Mouse (Mus musculus) brain, embryonic 14.5 days (tissue): ENCODE data around the gene Nhsl1. TPM values are rescaled to one million over a fixed set of nuclear protein-coding genes. Genes with fewer than 3 reads are reported as not detected.
A peak's percentile ranks its signal among the peaks of the same experiment; 100 is the strongest.

ENCODE experiments used
- DNase-seq: peaks from one replicate; pipeline ENCODE4 v3.0.0-alpha.2; 2011; ENCODE audit warnings: low read depth
- CTCF ChIP-seq: fragments of 200-500 bp; IDR thresholded peaks from 2 replicates; pipeline ENCODE4 v1.5.1; 2012; ENCODE audit warnings: inconsistent platforms, mild to moderate bottlenecking, moderate library complexity, borderline replicate concordance; ENCODE audit not compliant: insufficient read depth, insufficient read length; ENCODE audit errors: extremely low read depth
- POLR2A ChIP-seq: fragments of 200-500 bp; IDR thresholded peaks from 2 replicates; pipeline ENCODE4 v1.6.1; 2012; ENCODE audit warnings: mild to moderate bottlenecking, inconsistent platforms, borderline replicate concordance; ENCODE audit not compliant: poor library complexity, insufficient read depth, insufficient read length, severe bottlenecking; ENCODE audit errors: extremely low read depth
- polyA plus RNA-seq: library from polyadenylated mRNA; depleted of rRNA; stranded (reverse); fragments of >200 nt; gene quantifications from 2 replicates; pipeline ENCODE4 v1.2.3, GENCODE M21; 2012

Gene Nhsl1
- polyA plus RNA-seq, 1 experiment: 32.2 TPM

DNA sequence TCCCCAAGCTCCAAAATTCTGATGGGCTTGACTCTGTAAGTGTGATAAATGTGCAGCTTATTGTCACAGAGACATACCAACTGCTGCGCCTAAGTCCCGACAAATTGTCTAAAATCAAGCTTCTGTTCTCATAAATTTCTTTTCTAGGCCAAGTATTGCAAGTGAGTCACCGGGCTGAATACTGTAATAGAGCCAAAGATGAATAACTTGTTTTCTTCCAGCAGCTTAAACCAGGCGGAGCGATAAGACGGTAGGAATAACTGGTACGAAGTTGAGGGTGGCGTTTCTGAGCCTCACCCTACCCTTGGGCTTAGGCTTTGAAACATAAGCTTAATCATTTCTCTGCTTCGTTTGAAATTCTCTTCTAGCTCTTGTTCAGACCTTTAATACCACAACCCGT is 162.1 kb downstream of the Nhsl1 start:
- TF ChIP-seq CTCF (no peak), POLR2A (no peak)
- no peak for DNase-seq

DNA sequence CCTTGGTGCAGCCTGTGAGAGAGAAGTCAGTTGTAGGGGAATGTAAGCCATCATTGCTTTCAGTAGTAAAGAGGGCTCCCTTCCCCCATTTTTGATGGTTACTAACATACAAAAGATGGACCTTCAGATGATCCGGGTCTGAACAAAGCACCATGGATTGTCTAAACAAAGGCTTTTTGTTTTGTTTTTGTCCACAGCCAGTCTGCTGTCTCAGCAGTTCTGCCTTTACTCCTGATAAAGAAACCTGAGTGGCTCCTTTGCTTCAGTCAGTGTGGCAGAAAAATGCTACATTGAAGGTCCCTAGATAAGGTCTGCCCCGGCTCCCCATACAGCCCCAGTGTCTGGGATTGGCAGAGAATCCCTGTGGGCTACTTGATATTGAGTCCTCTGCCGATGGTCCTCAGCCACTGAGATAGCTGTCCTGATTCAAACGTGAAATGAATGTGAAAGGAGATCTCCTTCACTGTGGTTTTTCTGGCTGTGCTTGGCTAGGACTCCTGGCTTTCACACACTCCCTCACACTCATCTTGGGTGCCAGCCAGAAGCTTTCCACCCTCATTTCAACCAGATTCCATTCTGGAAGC is 163.9 kb downstream of the Nhsl1 start:
- peak; percentile 92 for DNase-seq
- TF ChIP-seq CTCF (no peak), POLR2A (no peak)

DNA sequence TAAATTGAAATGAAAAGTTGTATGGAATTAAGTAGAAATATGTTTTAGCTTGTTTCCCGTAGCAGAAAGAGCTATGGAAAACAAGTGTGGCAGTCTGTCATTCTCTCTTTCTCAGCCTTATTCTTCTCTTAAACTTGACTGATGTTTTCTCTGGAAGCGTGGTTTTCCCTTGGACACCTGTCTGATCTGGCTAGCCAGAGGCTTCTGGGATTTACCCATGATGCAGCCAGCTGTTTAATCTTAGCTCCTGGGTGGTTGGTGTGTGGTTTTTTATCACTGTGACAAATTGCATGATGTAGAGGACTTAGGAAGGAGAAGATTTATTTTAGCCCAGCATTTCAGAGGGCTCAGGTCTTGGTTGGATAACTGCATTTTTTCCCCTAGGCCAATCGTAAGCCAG is 164.9 kb downstream of the Nhsl1 start:
- TF ChIP-seq POLR2A (no peak), CTCF (no peak)
- DNase-seq: no peak

DNA sequence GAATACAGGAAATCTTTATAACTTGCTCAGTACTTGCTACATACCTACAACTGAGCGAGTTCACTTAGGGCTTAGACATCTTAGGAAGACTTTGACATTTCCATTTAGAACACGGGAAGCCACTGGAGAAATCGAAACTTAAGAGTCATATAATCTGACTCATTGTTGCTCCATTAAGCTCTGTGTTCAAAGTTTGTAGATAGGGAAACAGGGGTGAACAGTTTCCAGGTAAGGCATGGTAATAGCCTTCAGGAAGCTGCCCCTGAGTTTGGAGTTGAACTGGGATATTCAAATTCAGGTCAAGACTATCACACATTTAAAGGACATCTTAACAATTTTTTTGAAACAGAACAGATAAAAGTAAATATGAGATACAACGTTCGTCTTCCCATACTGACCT is 165.9 kb downstream of the Nhsl1 start:
- no peak for DNase-seq
- TF ChIP-seq POLR2A: no peak
- TF ChIP-seq CTCF: no peak

DNA sequence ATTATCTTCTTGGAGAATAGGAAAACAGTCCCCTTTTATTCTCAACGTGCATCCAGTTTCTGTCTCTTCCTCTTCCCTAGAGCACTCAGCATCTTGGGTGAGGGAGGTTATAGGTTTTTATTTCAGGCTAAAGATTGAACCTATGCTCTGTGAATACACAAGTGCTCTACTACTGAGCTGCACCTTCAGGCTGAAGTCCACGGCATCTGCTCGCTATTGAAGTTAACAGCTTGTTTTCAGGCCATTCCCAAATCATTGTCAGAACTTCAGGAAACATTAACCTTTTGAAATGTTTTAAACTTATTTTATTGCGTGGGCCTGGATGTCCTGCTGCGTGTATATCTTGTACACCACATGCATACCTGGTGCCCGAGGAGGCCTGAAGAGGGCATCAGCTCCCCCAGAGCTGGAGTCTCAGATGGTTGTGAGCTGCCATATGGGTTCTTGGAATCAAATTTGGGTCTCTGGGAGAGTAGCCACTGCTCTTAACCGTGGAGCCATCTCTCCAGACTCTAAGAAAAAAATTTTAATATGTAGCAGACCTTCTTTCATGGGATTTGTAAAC is 169.5 kb downstream of the Nhsl1 start:
- TF ChIP-seq CTCF: no peak
- no peak for TF ChIP-seq POLR2A
- DNase-seq: no peak

DNA sequence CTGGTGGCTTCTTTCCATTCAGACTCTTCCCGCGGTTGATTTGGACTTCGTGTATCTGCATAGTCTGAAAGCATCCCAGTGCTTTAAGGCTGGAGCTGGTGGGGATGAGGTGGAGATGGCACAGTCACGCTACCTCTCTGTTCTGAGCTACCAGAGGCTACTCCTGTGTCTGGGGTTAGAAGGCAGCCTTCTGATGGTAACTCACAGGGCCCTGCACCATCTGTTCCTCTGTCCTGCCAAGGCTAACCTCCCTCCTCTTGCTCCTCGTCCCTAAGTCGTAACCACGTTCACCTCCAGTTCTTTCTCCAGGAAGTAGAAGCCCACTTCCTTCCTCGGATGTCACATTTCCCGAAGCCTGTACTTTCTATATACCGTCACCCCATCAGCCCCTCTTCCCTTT is 171.2 kb downstream of the Nhsl1 start:
- TF ChIP-seq CTCF: no peak
- TF ChIP-seq POLR2A: no peak
- no peak for DNase-seq

DNA sequence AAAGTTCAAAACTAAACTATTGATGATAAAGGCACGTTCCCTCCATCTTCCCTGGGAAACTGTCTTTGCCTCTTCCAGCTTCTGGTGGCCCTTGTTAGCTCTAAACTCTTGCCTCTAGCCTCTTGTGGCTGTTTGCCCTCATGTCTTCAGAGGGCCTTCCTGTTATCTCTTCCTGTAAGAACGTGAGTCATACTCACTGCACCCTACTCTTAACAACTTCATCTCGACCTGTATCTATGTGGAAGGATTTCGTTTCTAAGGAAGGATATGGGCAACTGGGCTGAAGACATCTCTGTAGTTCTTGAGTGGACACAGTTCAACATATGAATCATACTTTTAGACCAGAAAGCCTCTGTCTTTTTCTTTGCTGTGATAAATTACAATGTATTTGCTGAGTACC is 173.2 kb downstream of the Nhsl1 start:
- no peak for DNase-seq
- TF ChIP-seq POLR2A (no peak), CTCF (no peak)

DNA sequence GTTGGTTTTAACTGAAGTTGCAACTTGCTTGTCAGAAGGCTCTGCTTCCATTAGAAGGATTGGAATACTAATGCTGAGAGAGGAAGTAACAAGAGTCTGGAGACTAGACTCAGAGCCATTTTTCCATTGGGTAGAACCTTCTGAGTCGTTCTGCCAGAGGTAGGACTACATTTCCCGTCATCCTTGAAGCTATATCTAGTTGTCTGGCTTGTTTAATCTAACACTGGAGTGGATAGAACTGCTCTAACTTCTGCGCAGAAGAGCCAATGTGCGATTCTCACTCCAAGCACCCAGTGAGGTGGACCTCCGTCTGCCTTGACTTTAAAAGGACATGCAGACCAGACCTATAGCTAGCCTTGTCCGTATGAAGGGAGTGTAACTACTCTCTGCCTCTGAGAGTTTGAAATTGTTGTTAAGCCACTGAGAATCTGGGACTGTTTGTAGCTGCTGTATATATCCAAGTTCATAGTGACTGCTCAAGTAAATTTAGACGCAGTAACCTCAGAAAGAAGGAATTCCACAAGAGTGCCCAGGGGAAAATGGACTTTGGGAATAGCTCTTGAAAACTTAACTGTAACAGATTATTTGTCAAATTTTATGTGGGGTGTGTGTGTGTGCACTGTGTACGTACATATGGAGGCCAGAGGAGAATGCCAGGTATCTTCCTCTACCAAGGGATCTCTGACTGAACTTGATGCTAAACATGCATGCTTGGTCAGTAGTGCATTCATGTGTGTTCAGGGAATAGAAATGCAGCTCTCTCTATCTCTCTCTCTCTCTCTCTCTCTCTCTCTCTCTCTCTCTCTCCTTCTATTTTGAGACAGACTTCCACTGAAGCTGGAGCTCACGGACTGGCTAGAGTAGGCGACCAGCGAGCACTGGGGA is 174.5 kb downstream of the Nhsl1 start:
- no peak for DNase-seq
- TF ChIP-seq CTCF (no peak), POLR2A (no peak)

DNA sequence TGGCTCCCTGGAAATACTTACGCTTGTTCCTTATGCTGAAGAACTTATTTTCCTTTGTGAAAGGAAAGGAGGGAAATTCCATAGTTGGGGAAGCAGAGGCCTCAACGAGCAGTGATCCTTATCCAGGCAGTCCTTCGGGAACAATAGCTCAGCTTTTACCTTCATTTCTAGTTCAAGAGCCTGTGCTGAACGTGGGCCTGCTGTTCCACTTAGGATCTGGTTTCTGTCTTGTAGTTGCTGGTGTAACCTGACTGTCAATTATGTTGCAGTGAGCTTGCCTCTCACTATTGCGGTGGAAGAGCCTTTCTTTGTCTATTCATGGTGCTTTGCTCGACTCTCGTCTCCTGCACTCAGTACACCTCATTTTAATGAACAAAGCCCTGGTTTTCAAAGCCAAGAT is 175.5 kb downstream of the Nhsl1 start:
- DNase-seq: peak; percentile 37
- TF ChIP-seq CTCF: no peak
- TF ChIP-seq POLR2A: no peak

DNA sequence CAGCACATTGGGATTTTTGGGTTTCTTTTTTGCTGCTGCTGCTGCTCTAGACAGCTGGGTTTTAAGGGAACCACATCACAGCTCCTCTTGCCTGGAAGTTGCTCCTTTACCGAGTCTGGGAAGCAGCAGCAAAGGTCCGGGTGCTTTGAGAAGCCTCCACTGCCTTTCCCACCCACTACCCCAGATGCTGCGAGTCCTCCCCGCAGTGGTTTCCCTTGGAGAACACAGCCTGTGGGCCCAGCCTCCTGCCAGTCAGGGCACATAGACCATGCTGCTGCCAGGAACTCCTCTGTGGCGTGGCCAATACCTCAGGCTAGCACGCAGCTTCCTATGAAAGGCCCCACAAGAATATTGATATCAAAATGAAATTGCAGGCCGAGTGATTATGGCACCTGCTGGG is 178.3 kb downstream of the Nhsl1 start:
- TF ChIP-seq CTCF (no peak), POLR2A (no peak)

DNA sequence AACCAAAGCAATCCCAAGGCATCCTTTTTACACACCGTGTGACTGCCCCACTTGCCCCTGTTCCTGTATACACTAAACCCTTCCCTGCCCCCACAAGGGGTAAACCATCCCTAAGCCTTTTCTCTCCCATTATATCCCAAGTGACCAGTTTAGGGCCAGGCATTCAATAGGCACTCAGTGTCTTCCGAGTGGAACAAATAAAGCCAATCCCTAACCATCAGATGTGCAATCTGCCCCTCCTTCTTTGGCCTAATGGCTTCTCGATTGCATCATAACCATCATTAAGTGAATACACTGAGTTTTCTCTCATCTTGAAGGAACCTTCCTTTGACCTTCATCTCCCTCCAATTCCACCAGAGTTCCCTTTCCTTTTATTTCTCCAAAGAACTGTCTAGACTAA is 183.2 kb downstream of the Nhsl1 start:
- TF ChIP-seq CTCF (no peak), POLR2A (no peak)
- DNase-seq: no peak

More for the DNA sequence above, 178.3 kb downstream of the Nhsl1 start:
- DNase-seq: no peak
